Mouse (Mus musculus) hindbrain, embryonic 10.5 days (tissue): ENCODE results near the gene C1qtnf9. TPM values are rescaled to one million over a fixed set of nuclear protein-coding genes. Genes with fewer than 3 reads are reported as not detected.

ENCODE experiments used
- DNase-seq: peaks from one replicate; pipeline ENCODE4 v3.0.0-alpha.2; 2017; ENCODE audit warnings: low spot score
- H3K27ac ChIP-seq: fragments of 300-500 bp; sonication (generic); 2 replicates; pipeline ENCODE4 v1.5.1; 2016; ENCODE audit warnings: mild to moderate bottlenecking, moderate library complexity
- H3K27me3 ChIP-seq: fragments of 300-500 bp; sonication (generic); 2 replicates; pipeline ENCODE4 v1.6.1; 2016; ENCODE audit warnings: mild to moderate bottlenecking; ENCODE audit not compliant: poor library complexity, insufficient read depth, severe bottlenecking
- H3K36me3 ChIP-seq: fragments of 300-500 bp; sonication (generic); 2 replicates; pipeline ENCODE4 v1.6.1; 2016; ENCODE audit warnings: mild to moderate bottlenecking, moderate library complexity
- H3K4me1 ChIP-seq: fragments of 300-500 bp; sonication (generic); replicated peaks from 2 replicates; pipeline ENCODE4 v1.6.1; 2016; ENCODE audit warnings: mild to moderate bottlenecking
- H3K4me3 ChIP-seq: fragments of 300-500 bp; sonication (generic); 2 replicates; pipeline ENCODE4 v1.5.1; 2016; ENCODE audit warnings: mild to moderate bottlenecking, moderate library complexity
- H3K9me3 ChIP-seq: fragments of 300-500 bp; sonication (generic); 2 replicates; pipeline ENCODE4 v1.6.1; 2016; ENCODE audit warnings: mild to moderate bottlenecking, moderate library complexity
- WGBS: fragments of 180-500 bp; shearing (Covaris S2); methylation state at CpG from one replicate; pipeline ENCODE4 v1.1.7; 2016; 5-methylcytosine and 5-hydroxymethylcytosine counted together
- polyA plus RNA-seq: library from polyadenylated mRNA; unstranded; fragments of >200 nt; fragmentation: Nextera tagmentation; extraction: Ambion mirVana; gene quantifications from 2 replicates; pipeline ENCODE4 v1.2.1, GENCODE M21; 2016

Gene C1qtnf9
- polyA plus RNA-seq, 1 experiment from 2014 or later = 0.10 TPM

- Histone ChIP-seq H3K4me1 (no peaks in the 10 kb centered on the region), H3K27me3 (no peaks in the 10 kb centered on the region), H3K4me3 (no peak overlapping the region), H3K9me3 (no peaks in the 10 kb centered on the region), H3K36me3 (peaks cover 96% of the 10 kb centered on the region), H3K27ac (no peak overlapping the region)
- DNase-seq = no peak
- 81% methylated on average over 14 of the region's 14 CpGs for WGBS
These were observed 14.8 kb upstream of the C1qtnf9 start for GRCm38 (mm10) chr14:60752892-60753800.

GRCm38 (mm10) chr14:60753801-60754126 is 14.2 kb upstream of the C1qtnf9 start:
- Histone ChIP-seq H3K4me1 (no peaks in the 10 kb centered on the region), H3K9me3 (no peaks in the 10 kb centered on the region), H3K27me3 (no peaks in the 10 kb centered on the region), H3K36me3 (peaks cover 96% of the 10 kb centered on the region), H3K4me3 (no peak overlapping the region), H3K27ac (no peak overlapping the region)
- no peak for DNase-seq
- WGBS = 94% methylated on average over 10 of the region's 10 CpGs

- WGBS = 96% methylated on average over 5 of the region's 5 CpGs
- Histone ChIP-seq H3K27ac (no peak overlapping the region), H3K9me3 (no peaks in the 10 kb centered on the region), H3K4me3 (no peak overlapping the region), H3K27me3 (no peaks in the 10 kb centered on the region), H3K4me1 (no peaks in the 10 kb centered on the region), H3K36me3 (peaks cover 96% of the 10 kb centered on the region)
- no peak for DNase-seq
These were observed 13.3 kb upstream of the C1qtnf9 start for GRCm38 (mm10) chr14:60754656-60755055.

GRCm38 (mm10) chr14:60756271-60756670 is 11.7 kb upstream of the C1qtnf9 start:
- Histone ChIP-seq H3K4me3 (no peak overlapping the region), H3K27me3 (no peaks in the 10 kb centered on the region), H3K36me3 (peaks cover 96% of the 10 kb centered on the region), H3K27ac (no peak overlapping the region), H3K4me1 (no peaks in the 10 kb centered on the region), H3K9me3 (no peaks in the 10 kb centered on the region)
- 92% methylated on average over 15 of the region's 15 CpGs for WGBS
- no peak for DNase-seq

- H3K4me1 ChIP-seq = no peaks in the 10 kb centered on the region
- peaks cover 96% of the 10 kb centered on the region for H3K36me3 ChIP-seq
- no peak for DNase-seq
- no peaks in the 10 kb centered on the region for H3K27me3 ChIP-seq
- no peak overlapping the region for H3K27ac ChIP-seq
- WGBS = 95% methylated on average over 8 of the region's 8 CpGs
- no peak overlapping the region for H3K4me3 ChIP-seq
- H3K9me3 ChIP-seq = no peaks in the 10 kb centered on the region
These were observed 10.7 kb upstream of the C1qtnf9 start for GRCm38 (mm10) chr14:60757265-60757664.

- H3K36me3 ChIP-seq = peaks cover 100% of the 10 kb centered on the region
- 95% methylated on average over 7 of the region's 7 CpGs for WGBS
These were observed 10.2 kb upstream of the C1qtnf9 start for GRCm38 (mm10) chr14:60757722-60758121.

GRCm38 (mm10) chr14:60759097-60759496 is 8.8 kb upstream of the C1qtnf9 start:
- no peak overlapping the region for H3K27ac ChIP-seq
- H3K4me1 ChIP-seq = no peaks in the 10 kb centered on the region
- H3K36me3 ChIP-seq = peaks cover 100% of the 10 kb centered on the region
- H3K9me3 ChIP-seq = no peaks in the 10 kb centered on the region
- WGBS = 96% methylated on average over 8 of the region's 8 CpGs
- no peak for DNase-seq
- no peaks in the 10 kb centered on the region for H3K27me3 ChIP-seq
- no peak overlapping the region for H3K4me3 ChIP-seq

More at GRCm38 (mm10) chr14:60757722-60758121, 10.2 kb upstream of the C1qtnf9 start:
- H3K27me3 ChIP-seq = no peaks in the 10 kb centered on the region
- no peak overlapping the region for H3K4me3 ChIP-seq
- H3K4me1 ChIP-seq = no peaks in the 10 kb centered on the region
- no peak for DNase-seq
- no peaks in the 10 kb centered on the region for H3K9me3 ChIP-seq
- no peak overlapping the region for H3K27ac ChIP-seq

- Histone ChIP-seq H3K36me3 (peaks cover 80% of the 10 kb centered on the region), H3K27me3 (no peaks in the 10 kb centered on the region), H3K4me1 (peaks cover 7% of the 10 kb centered on the region; the same call in 1 of the 2 replicates), H3K27ac (no peak overlapping the region), H3K4me3 (no peak overlapping the region), H3K9me3 (no peaks in the 10 kb centered on the region)
- no peak for DNase-seq
- 76% methylated on average over 10 of the region's 10 CpGs for WGBS
These were observed 6.1 kb upstream of the C1qtnf9 start for GRCm38 (mm10) chr14:60761801-60762200.

GRCm38 (mm10) chr14:60762754-60763153 is 5.2 kb upstream of the C1qtnf9 start:
- WGBS = 85% methylated on average over 7 of the region's 7 CpGs
- no peaks in the 10 kb centered on the region for H3K9me3 ChIP-seq
- peaks cover 7% of the 10 kb centered on the region; the same call in 1 of the 2 replicates for H3K4me1 ChIP-seq
- no peaks in the 10 kb centered on the region for H3K27me3 ChIP-seq
- no peak overlapping the region for H3K4me3 ChIP-seq
- H3K36me3 ChIP-seq = peaks cover 70% of the 10 kb centered on the region
- no peak overlapping the region for H3K27ac ChIP-seq
- DNase-seq = no peak

- H3K9me3 ChIP-seq = no peaks in the 10 kb centered on the region
- no peak overlapping the region for H3K27ac ChIP-seq
- peaks cover 7% of the 10 kb centered on the region; the same call in 1 of the 2 replicates for H3K4me1 ChIP-seq
- H3K4me3 ChIP-seq = no peak overlapping the region
- H3K27me3 ChIP-seq = no peaks in the 10 kb centered on the region
- 95% methylated on average over 5 of the region's 5 CpGs for WGBS
- H3K36me3 ChIP-seq = peaks cover 60% of the 10 kb centered on the region
- DNase-seq = no peak
These were observed 4.2 kb upstream of the C1qtnf9 start for GRCm38 (mm10) chr14:60763746-60764145.

- 84% methylated on average over 4 of the region's 4 CpGs for WGBS
- H3K36me3 ChIP-seq = peaks cover 52% of the 10 kb centered on the region
- no peak for DNase-seq
- no peaks in the 10 kb centered on the region for H3K27me3 ChIP-seq
- H3K9me3 ChIP-seq = no peaks in the 10 kb centered on the region
- H3K4me3 ChIP-seq = no peak overlapping the region
- peaks cover 7% of the 10 kb centered on the region; the same call in 1 of the 2 replicates for H3K4me1 ChIP-seq
- no peak overlapping the region for H3K27ac ChIP-seq
These were observed 3.4 kb upstream of the C1qtnf9 start for GRCm38 (mm10) chr14:60764526-60764925.

- WGBS = 61% methylated on average over 2 of the region's 2 CpGs
- H3K4me1 ChIP-seq = peaks cover 7% of the 10 kb centered on the region; the same call in 1 of the 2 replicates
- no peak for DNase-seq
- no peak overlapping the region for H3K4me3 ChIP-seq
- H3K27me3 ChIP-seq = no peaks in the 10 kb centered on the region
- H3K27ac ChIP-seq = no peak overlapping the region
- peaks cover 47% of the 10 kb centered on the region for H3K36me3 ChIP-seq
- no peaks in the 10 kb centered on the region for H3K9me3 ChIP-seq
These were observed 2.9 kb upstream of the C1qtnf9 start for GRCm38 (mm10) chr14:60765025-60765424.

- DNase-seq = no peak
- Histone ChIP-seq H3K9me3 (no peaks in the 10 kb centered on the region), H3K4me1 (peaks cover 7% of the 10 kb centered on the region; the same call in 1 of the 2 replicates), H3K4me3 (no peak overlapping the region), H3K27ac (no peak overlapping the region), H3K36me3 (peaks cover 5% of the 10 kb centered on the region; the same call in 1 of the 2 replicates), H3K27me3 (no peaks in the 10 kb centered on the region)
- 44% methylated on average over 6 of the region's 6 CpGs for WGBS
These were observed 1.4 kb downstream of the C1qtnf9 start for GRCm38 (mm10) chr14:60769340-60769739.
